Mouse (Mus musculus): Measurements from ENCODE around the gene Lrrc56. TPM values are rescaled to one million over a fixed set of nuclear protein-coding genes. Genes with fewer than 3 reads are reported as not detected.

Lrrc56 gene
- polyA plus RNA-seq, 1 experiment from 2014 or later = 8.7 TPM

DNA sequence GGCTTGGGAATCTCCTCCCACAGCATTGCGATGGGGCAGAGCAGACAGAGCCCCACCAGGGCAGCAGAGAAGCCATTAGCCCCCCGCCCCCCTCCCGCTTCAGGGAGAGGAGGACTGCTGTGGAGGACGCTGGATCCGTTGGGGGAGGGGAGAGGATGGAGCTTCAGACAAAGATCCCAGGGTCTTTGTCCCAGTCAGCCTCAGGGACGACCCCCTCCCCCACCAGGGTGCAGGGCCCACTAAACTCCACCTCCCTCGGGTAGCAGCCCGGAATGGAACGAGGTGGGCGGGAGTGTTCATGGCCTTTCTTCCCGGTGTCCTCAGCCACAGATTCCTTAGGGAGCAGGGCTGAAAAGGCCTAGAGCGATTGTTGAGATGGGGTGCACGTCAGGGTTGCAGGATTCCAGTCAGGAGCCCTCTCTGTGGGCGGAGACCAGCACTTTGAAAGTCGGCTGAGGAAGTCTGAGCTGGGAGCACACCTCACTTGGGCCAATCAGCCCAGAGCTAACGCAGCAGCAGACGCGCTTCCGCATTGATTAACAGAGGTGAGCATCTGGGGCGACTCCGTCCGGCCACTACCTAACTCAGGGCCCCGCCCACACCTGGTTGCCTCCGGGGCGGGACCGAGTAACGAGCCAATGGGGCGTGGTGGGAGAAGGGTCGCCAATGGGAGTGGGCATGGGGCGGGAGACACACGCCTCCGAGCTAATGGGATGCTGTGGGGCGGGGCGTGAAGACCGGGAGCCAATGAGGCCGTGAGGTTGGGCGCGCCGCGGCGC lies 21.3 kb downstream of the Lrrc56 start, which contains the start of gene Rassf7:
Gene Rassf7, plus strand, starts transcription at position 760 of the 779 bp plus-strand sequence.
- Histone ChIP-seq H3K9ac (replicated peaks; ENCODE audit: low read length) (peak within 1 kb of the TSS; percentile 62), H3K36me3 (replicated peaks; ENCODE audit: control insufficient read depth, insufficient read depth, low read depth, low read length) (no peaks in the 10 kb centered on the region), H3K27me3 (ENCODE audit: control insufficient read depth, insufficient read depth, low read length) (no peaks in the 10 kb centered on the region), H3K27ac (replicated peaks; ENCODE audit: low read depth, low read length) (peak within 1 kb of the TSS; percentile 84), H3K4me1 (ENCODE audit: control insufficient read depth, insufficient read depth, low read length) (peaks cover 4% of the 10 kb centered on the region; the same call in 1 of the 2 replicates), H3K9me3 (replicated peaks; ENCODE audit: control insufficient read depth, low read length) (no peaks in the 10 kb centered on the region), H3K4me3 (ENCODE audit: low read depth, low read length) (peak within 1 kb of the TSS; percentile 68), H3K4me2 (ENCODE audit: low read depth, low read length) (peak within 1 kb of the TSS; percentile 83)
- WGBS = under 1% methylated on average over 41 of the region's 41 CpGs
- peak; percentile 93 for ATAC-seq (replicated peaks; ENCODE audit: insufficient number of reproducible peaks, low FRiP score, low TSS enrichment, low read depth)
- DNase-seq (ENCODE audit: low spot score) = peak; percentile 98

DNA sequence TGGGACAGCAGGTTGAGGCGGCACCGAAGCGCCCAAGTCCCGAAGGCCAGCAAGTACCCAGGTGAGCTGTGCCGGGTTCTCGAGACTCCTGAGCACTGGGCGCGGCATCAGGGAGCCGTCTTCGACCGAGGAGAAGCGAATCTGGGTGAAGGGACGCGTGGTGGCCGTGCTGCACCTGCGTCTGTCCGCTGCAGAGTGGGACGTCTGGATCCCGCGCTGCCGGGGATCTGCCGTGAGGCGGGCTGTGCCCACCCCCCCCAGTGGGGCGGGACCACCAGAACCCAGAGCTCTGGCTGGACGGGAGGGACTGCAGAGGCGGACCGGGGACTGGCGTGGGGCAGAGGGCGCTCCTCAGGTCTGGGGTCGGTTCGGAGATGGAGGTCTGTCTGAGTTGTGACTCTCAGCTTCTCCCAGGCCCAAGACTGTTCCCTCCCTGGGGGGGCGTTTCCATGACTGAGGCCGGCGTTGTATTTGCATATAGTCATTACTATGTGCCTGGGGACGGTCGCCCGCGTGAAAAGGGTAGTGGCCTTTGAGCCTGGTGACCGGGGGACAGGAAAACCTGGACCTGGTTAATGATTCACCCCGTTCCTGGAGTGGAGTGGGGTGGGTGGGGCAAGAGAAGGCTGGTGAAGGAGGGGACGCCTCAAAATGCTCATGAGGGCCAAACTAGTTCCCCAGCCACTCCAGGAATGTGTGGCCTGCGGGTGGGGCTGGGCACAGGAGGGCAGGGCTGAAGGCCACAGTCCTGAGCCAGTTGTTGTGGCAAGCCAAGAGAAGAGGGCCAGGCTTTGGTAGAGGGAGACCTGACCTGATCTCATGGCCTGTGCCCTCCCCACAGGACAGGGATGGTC lies 22.1 kb downstream of the Lrrc56 start:
- H3K4me1 ChIP-seq (ENCODE audit: control insufficient read depth, insufficient read depth, low read length) = peaks cover 4% of the 10 kb centered on the region; the same call in 1 of the 2 replicates
- WGBS = under 1% methylated on average over 41 of the region's 42 CpGs

DNA sequence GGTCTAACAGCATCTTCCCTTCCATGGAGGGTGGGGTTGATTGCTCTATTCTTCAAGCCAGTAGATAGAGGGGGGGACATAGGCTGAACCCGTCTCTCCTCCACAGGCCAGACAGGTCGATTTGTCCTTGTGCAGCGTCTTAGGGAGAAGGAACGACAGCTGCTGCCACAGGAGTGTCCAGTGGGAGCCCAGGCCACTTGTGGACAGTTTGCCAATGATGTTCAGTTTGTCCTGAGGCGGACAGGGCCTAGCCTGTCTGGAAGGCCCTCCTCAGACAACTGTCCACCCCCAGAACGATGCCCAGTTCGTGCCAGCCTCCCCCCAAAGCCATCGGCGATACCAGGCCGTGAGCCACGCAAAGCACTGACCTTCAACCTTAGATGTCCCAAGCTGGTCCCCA lies 22.9 kb downstream of the Lrrc56 start:
- Histone ChIP-seq H3K9me3 (replicated peaks; ENCODE audit: control insufficient read depth, low read length) (no peaks in the 10 kb centered on the region), H3K36me3 (replicated peaks; ENCODE audit: control insufficient read depth, insufficient read depth, low read depth, low read length) (no peaks in the 10 kb centered on the region), H3K4me3 (ENCODE audit: low read depth, low read length) (no peak overlapping the region), H3K4me1 (ENCODE audit: control insufficient read depth, insufficient read depth, low read length) (peaks cover 4% of the 10 kb centered on the region; the same call in 1 of the 2 replicates), H3K27me3 (ENCODE audit: control insufficient read depth, insufficient read depth, low read length) (no peaks in the 10 kb centered on the region), H3K4me2 (ENCODE audit: low read depth, low read length) (no peak overlapping the region; the same call in 1 of the 2 replicates), H3K27ac (replicated peaks; ENCODE audit: low read depth, low read length) (no peak overlapping the region), H3K9ac (replicated peaks; ENCODE audit: low read length) (no peak overlapping the region)
- 87% methylated on average over 11 of the region's 11 CpGs for WGBS
- DNase-seq (ENCODE audit: low spot score) (no peak), ATAC-seq (replicated peaks; ENCODE audit: insufficient number of reproducible peaks, low FRiP score, low TSS enrichment, low read depth) (no peak)

More for the DNA sequence above, 22.1 kb downstream of the Lrrc56 start:
- Histone ChIP-seq H3K36me3 (replicated peaks; ENCODE audit: control insufficient read depth, insufficient read depth, low read depth, low read length) (no peaks in the 10 kb centered on the region), H3K27me3 (ENCODE audit: control insufficient read depth, insufficient read depth, low read length) (no peaks in the 10 kb centered on the region), H3K9ac (replicated peaks; ENCODE audit: low read length) (peak overlapping the region; percentile 57), H3K4me3 (ENCODE audit: low read depth, low read length) (peak overlapping the region; percentile 68), H3K4me2 (ENCODE audit: low read depth, low read length) (peak overlapping the region; percentile 83), H3K9me3 (replicated peaks; ENCODE audit: control insufficient read depth, low read length) (no peaks in the 10 kb centered on the region), H3K27ac (replicated peaks; ENCODE audit: low read depth, low read length) (peak overlapping the region; percentile 84; the same call in 1 of the 2 replicates)
- ATAC-seq (replicated peaks; ENCODE audit: insufficient number of reproducible peaks, low FRiP score, low TSS enrichment, low read depth) (peak; percentile 52), DNase-seq (ENCODE audit: low spot score) (peak; percentile 57)

DNA sequence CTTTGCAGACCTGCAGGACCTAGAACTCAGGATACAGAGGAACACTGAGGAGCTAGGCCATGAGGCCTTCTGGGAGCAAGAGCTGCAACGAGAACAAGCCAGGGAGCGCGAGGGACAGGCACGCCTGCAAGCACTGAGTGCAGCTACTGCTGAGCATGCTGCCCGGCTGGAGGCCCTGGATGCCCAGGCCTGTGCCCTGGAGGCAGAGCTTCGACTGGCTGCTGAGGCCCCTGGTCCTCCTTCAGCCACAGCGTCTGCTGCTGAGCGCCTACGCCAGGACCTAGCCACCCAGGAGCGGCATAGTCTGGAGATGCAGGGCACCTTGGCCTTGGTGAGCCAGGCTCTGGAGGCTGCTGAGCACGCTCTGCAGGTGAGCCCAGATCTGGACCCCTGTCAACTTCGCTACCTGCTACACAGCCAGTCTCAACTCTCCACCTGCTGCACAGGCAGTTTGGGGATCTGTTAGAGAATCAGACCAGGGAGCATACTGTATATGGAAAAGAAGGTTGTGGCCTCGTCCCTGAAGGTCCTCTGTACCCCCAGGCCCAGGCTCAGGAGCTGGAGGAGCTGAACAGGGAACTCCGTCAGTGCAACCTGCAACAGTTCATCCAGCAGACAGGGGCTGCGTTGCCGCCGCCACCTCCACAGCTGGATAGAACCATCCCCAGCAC lies 23.5 kb downstream of the Lrrc56 start:
- Histone ChIP-seq H3K27me3 (ENCODE audit: control insufficient read depth, insufficient read depth, low read length) (no peaks in the 10 kb centered on the region), H3K4me2 (ENCODE audit: low read depth, low read length) (no peak overlapping the region), H3K9ac (replicated peaks; ENCODE audit: low read length) (no peak overlapping the region), H3K9me3 (replicated peaks; ENCODE audit: control insufficient read depth, low read length) (no peaks in the 10 kb centered on the region), H3K4me3 (ENCODE audit: low read depth, low read length) (no peak overlapping the region), H3K27ac (replicated peaks; ENCODE audit: low read depth, low read length) (no peak overlapping the region), H3K4me1 (ENCODE audit: control insufficient read depth, insufficient read depth, low read length) (peaks cover 9% of the 10 kb centered on the region; the same call in 1 of the 2 replicates), H3K36me3 (replicated peaks; ENCODE audit: control insufficient read depth, insufficient read depth, low read depth, low read length) (no peaks in the 10 kb centered on the region)
- 90% methylated on average over 17 of the region's 17 CpGs for WGBS
- DNase-seq (ENCODE audit: low spot score) = no peak
- ATAC-seq (replicated peaks; ENCODE audit: insufficient number of reproducible peaks, low FRiP score, low TSS enrichment, low read depth) = no peak

DNA sequence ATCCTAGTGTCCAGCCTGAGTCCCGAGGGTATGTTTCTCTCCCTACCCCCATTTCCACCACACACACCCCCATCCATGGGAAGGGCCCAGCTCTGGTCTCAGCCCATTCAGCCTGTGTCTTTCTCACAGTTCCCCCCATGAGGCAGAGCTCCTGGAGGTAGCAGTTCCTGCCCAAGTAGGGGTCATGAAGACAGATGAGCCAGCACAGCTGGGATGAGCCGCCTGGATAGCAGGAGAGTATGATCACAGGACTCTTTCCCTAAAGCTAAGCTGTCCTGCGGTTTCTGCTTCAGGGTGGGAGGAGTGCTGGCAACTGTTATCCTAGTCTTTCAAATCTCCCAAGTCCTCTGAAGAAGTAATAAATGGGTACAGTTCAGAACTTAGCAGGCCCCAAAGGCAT lies 24.2 kb downstream of the Lrrc56 start:
- ATAC-seq (replicated peaks; ENCODE audit: insufficient number of reproducible peaks, low FRiP score, low TSS enrichment, low read depth) (no peak), DNase-seq (ENCODE audit: low spot score) (no peak)
- H3K27ac ChIP-seq (replicated peaks; ENCODE audit: low read depth, low read length) = no peak overlapping the region
- 90% methylated on average over 3 of the region's 3 CpGs for WGBS
- H3K9me3 ChIP-seq (replicated peaks; ENCODE audit: control insufficient read depth, low read length) = no peaks in the 10 kb centered on the region
- no peaks in the 10 kb centered on the region for H3K27me3 ChIP-seq (ENCODE audit: control insufficient read depth, insufficient read depth, low read length)
- H3K4me2 ChIP-seq (ENCODE audit: low read depth, low read length) = no peak overlapping the region
- no peaks in the 10 kb centered on the region for H3K36me3 ChIP-seq (replicated peaks; ENCODE audit: control insufficient read depth, insufficient read depth, low read depth, low read length)
- no peak overlapping the region for H3K9ac ChIP-seq (replicated peaks; ENCODE audit: low read length)
- peaks cover 9% of the 10 kb centered on the region; the same call in 1 of the 2 replicates for H3K4me1 ChIP-seq (ENCODE audit: control insufficient read depth, insufficient read depth, low read length)
- H3K4me3 ChIP-seq (ENCODE audit: low read depth, low read length) = no peak overlapping the region

DNA sequence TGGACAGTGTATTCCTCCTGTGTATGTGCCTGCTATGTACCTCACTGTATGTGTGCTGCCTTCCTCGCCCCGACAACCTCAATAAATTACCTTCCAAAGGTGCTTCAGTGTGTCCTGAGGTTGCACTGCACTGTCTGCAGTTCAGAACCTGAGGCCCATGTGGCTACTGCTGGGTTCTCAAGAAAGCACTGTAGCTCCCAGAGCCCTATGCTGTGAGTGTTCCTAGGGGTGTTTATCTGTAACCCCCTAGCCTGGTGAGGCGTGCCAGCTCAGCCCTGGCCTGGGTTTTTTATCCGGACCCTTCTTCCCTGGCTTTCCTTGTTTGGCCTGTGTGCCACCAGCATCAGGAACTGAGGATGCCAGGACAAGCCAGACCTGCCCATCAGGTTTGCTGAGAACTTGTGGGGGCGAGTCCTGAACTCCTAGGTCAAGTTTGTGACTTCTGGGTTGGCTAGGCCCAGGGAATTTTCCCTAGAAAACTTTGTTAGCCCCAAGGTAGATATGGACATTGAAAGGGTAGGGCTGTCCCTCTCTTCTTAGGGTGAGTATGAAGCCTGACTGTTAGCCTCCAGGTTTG lies 24.7 kb downstream of the Lrrc56 start:
- Histone ChIP-seq H3K4me2 (ENCODE audit: low read depth, low read length) (no peak overlapping the region), H3K27ac (replicated peaks; ENCODE audit: low read depth, low read length) (no peak overlapping the region), H3K9ac (replicated peaks; ENCODE audit: low read length) (no peak overlapping the region), H3K4me1 (ENCODE audit: control insufficient read depth, insufficient read depth, low read length) (peaks cover 9% of the 10 kb centered on the region; the same call in 1 of the 2 replicates), H3K36me3 (replicated peaks; ENCODE audit: control insufficient read depth, insufficient read depth, low read depth, low read length) (no peaks in the 10 kb centered on the region), H3K27me3 (ENCODE audit: control insufficient read depth, insufficient read depth, low read length) (no peaks in the 10 kb centered on the region), H3K4me3 (ENCODE audit: low read depth, low read length) (no peak overlapping the region), H3K9me3 (replicated peaks; ENCODE audit: control insufficient read depth, low read length) (no peaks in the 10 kb centered on the region)
- no peak for ATAC-seq (replicated peaks; ENCODE audit: insufficient number of reproducible peaks, low FRiP score, low TSS enrichment, low read depth)
- DNase-seq (ENCODE audit: low spot score) = no peak
- 87% methylated on average over 5 of the region's 5 CpGs for WGBS

DNA sequence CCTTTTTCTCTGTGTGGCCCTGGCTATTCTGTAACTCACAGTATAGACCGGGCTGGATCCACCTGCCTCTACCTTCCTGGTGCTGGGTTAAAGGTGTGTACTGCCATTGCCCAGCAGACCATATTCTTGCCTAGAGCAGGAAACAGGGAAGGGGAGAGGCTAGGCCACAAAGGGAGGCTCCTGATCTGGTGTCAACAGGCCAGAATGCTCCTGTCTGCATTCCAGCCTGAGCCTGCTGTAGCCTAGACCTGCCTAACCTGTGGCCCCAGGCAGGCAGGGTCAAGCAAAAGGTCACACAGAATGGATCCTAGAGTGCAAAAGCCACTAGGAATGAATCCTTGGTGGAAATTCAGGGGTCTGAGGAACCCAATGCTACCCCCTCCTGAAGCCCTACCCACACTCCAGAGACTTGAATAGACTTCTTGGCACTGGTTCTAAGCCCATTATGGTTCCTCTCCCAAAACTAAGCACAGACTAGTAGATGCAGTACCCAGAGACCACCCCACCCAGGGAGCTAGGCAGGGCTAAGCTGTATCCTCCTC lies 25.7 kb downstream of the Lrrc56 start:
- no peaks in the 10 kb centered on the region for H3K36me3 ChIP-seq (replicated peaks; ENCODE audit: control insufficient read depth, insufficient read depth, low read depth, low read length)
- H3K9ac ChIP-seq (replicated peaks; ENCODE audit: low read length) = no peak overlapping the region
- H3K4me2 ChIP-seq (ENCODE audit: low read depth, low read length) = no peak overlapping the region; the same call in 1 of the 2 replicates
- peaks cover 9% of the 10 kb centered on the region; the same call in 1 of the 2 replicates for H3K4me1 ChIP-seq (ENCODE audit: control insufficient read depth, insufficient read depth, low read length)
- 0 out of 2 replicates have a peak overlapping the region, but pooled peaks have one; percentile 28 for H3K27ac ChIP-seq (replicated peaks; ENCODE audit: low read depth, low read length)
- DNase-seq (ENCODE audit: low spot score) (no peak), ATAC-seq (replicated peaks; ENCODE audit: insufficient number of reproducible peaks, low FRiP score, low TSS enrichment, low read depth) (no peak)
- no peaks in the 10 kb centered on the region for H3K27me3 ChIP-seq (ENCODE audit: control insufficient read depth, insufficient read depth, low read length)
- H3K9me3 ChIP-seq (replicated peaks; ENCODE audit: control insufficient read depth, low read length) = no peaks in the 10 kb centered on the region
- H3K4me3 ChIP-seq (ENCODE audit: low read depth, low read length) = no peak overlapping the region
- WGBS = 100% methylated on average over 1 of the region's 1 CpGs
